Mouse (Mus musculus): ENCODE measurements at regions not wholly inside any gene's neighbourhood (a gene's known extent, or its start where the extent isn't known, plus 50 kb on each side); places are given as distances from the start of the nearest gene placed in this dataset.

DNA sequence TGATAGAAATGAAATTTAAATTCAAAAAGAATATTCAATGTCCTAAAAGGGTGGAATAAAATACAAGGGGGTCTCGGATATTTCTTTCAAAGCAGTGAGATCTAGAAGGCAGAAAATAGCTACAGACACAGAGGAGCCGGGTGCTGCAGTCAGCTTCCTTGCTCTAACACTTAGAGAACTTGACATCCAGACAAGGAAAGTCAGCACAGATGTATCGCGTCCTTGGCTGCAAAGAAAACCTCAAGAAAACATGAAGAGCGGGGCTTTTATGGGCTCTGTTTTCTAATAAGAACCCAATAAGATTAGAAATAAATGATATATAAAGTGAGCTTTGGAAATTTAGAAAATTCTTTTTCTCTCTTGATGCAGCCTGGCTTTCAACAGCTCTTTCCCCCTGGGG lies 53.1 kb upstream of the Glis3 start:
- H3K9ac ChIP-seq (ENCODE audit: low read length), result no peak overlapping the region
- no peaks in the 10 kb centered on the region for H3K9me3 ChIP-seq (ENCODE audit: control insufficient read depth, low read length)
- no peaks in the 10 kb centered on the region for H3K27me3 ChIP-seq (ENCODE audit: control insufficient read depth, insufficient read depth, low read length)
- no peak for ATAC-seq (ENCODE audit: insufficient read depth, low FRiP score, low TSS enrichment)
- WGBS, result 93% methylated on average over 5 of the region's 5 CpGs
- H3K36me3 ChIP-seq (ENCODE audit: control insufficient read depth, insufficient read depth, low read length), result no peaks in the 10 kb centered on the region
- H3K27ac ChIP-seq (ENCODE audit: low read depth, low read length), result no peak overlapping the region
- no peak overlapping the region for H3K4me3 ChIP-seq (ENCODE audit: low read depth, low read length)
- no peak overlapping the region for H3K4me2 ChIP-seq (ENCODE audit: low read depth)
- DNase-seq (ENCODE audit: low spot score), result no peak
- H3K4me1 ChIP-seq (ENCODE audit: control insufficient read depth, insufficient read depth, low read length), result no peaks in the 10 kb centered on the region

DNA sequence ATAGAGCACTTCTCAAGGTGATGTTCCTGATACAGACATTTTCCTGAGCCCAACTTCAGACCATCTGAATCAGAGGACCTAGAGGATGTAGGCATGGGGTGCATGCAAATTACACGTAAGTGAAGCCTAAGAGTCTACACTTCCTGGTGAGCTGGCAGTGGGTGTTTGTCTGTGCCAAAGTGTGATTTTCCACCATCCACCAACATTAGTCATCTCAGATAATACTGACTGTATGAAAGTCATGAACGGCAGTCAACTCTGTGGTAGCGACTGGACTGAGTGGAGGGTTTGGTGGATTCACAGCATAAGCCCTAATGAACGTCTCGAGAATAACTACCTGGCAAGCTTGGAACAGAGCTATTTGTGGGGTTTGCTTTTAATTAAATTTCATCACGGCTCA lies 53.9 kb upstream of the Glis3 start:
- H3K4me2 ChIP-seq (ENCODE audit: low read depth), result no peak overlapping the region
- WGBS, result 88% methylated on average over 6 of the region's 6 CpGs
- DNase-seq (ENCODE audit: low spot score) (no peak), ATAC-seq (ENCODE audit: insufficient read depth, low FRiP score, low TSS enrichment) (no peak)
- no peaks in the 10 kb centered on the region for H3K4me1 ChIP-seq (ENCODE audit: control insufficient read depth, insufficient read depth, low read length)
- H3K27me3 ChIP-seq (ENCODE audit: control insufficient read depth, insufficient read depth, low read length), result no peaks in the 10 kb centered on the region
- no peaks in the 10 kb centered on the region for H3K9me3 ChIP-seq (ENCODE audit: control insufficient read depth, low read length)
- H3K36me3 ChIP-seq (ENCODE audit: control insufficient read depth, insufficient read depth, low read length), result no peaks in the 10 kb centered on the region
- no peak overlapping the region for H3K4me3 ChIP-seq (ENCODE audit: low read depth, low read length)
- H3K27ac ChIP-seq (ENCODE audit: low read depth, low read length), result no peak overlapping the region
- no peak overlapping the region for H3K9ac ChIP-seq (ENCODE audit: low read length)

DNA sequence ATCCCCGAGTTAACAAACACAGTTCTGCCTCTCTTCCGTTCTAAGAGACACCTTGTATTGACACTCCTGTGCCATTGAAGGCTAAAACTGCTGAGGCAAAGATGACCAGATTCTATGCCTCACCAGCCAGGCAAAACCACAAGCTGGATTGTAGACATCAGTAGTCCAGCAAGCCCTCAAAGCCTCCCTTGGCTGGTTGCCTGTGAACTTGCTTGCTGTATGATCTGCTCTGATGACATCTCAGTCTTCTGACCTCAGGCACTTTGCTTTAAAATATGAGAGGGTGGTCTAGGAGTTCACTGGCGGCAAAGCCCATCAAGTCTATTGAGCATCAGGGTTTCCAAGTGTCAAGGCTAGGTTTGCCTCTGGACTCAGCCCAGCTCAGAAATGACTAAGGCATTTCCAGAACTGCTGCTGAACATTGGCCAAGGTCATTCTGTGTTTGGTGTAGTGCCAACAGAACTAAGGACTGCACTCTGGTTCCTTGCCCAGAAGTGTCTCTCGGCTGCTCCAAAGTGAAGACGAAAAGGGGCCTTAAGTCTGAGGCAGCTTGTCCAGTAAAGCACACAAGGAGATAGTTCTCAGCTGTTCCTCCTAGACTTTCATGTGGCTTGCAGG lies 63.4 kb upstream of the Glis3 start:
- no peak for DNase-seq (ENCODE audit: low spot score)
- H3K4me1 ChIP-seq (ENCODE audit: control insufficient read depth, insufficient read depth, low read length), result no peaks in the 10 kb centered on the region
- H3K4me3 ChIP-seq (ENCODE audit: low read depth, low read length), result no peak overlapping the region
- H3K9me3 ChIP-seq (ENCODE audit: control insufficient read depth, low read length), result no peaks in the 10 kb centered on the region
- ATAC-seq (ENCODE audit: insufficient read depth, low FRiP score, low TSS enrichment), result no peak
- H3K9ac ChIP-seq (ENCODE audit: low read length), result no peak overlapping the region
- WGBS, result 92% methylated on average over 5 of the region's 5 CpGs
- H3K4me2 ChIP-seq (ENCODE audit: low read depth), result no peak overlapping the region
- H3K36me3 ChIP-seq (ENCODE audit: control insufficient read depth, insufficient read depth, low read length), result no peaks in the 10 kb centered on the region
- H3K27me3 ChIP-seq (ENCODE audit: control insufficient read depth, insufficient read depth, low read length), result no peaks in the 10 kb centered on the region
- H3K27ac ChIP-seq (ENCODE audit: low read depth, low read length), result no peak overlapping the region

DNA sequence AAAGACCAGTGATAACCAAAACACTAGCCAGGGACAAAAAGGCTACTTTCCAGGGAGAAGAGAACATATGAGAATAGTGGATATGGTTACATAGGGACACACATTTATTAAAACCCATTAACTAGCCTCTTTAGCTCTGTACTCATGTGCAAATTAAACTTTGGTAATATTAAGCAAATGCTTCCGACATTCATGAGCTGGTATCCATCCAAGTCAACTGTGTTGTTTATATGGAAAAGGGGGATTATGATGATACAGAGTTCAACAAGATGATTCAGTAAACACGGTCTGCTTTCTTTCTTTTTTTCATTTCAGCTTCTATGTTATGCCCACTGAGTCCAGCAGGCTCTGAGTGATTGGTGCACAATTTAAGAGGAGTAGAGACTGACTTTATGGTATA lies 65.2 kb upstream of the Glis3 start:
- DNase-seq (ENCODE audit: low spot score), result no peak
- Histone ChIP-seq H3K36me3 (ENCODE audit: control insufficient read depth, insufficient read depth, low read length) (no peaks in the 10 kb centered on the region), H3K9ac (ENCODE audit: low read length) (no peak overlapping the region), H3K4me2 (ENCODE audit: low read depth) (no peak overlapping the region), H3K27me3 (ENCODE audit: control insufficient read depth, insufficient read depth, low read length) (no peaks in the 10 kb centered on the region), H3K4me3 (ENCODE audit: low read depth, low read length) (no peak overlapping the region), H3K27ac (ENCODE audit: low read depth, low read length) (no peak overlapping the region), H3K4me1 (ENCODE audit: control insufficient read depth, insufficient read depth, low read length) (no peaks in the 10 kb centered on the region), H3K9me3 (ENCODE audit: control insufficient read depth, low read length) (no peaks in the 10 kb centered on the region)
- WGBS, result 93% methylated on average over 2 of the region's 2 CpGs
- no peak for ATAC-seq (ENCODE audit: insufficient read depth, low FRiP score, low TSS enrichment)

DNA sequence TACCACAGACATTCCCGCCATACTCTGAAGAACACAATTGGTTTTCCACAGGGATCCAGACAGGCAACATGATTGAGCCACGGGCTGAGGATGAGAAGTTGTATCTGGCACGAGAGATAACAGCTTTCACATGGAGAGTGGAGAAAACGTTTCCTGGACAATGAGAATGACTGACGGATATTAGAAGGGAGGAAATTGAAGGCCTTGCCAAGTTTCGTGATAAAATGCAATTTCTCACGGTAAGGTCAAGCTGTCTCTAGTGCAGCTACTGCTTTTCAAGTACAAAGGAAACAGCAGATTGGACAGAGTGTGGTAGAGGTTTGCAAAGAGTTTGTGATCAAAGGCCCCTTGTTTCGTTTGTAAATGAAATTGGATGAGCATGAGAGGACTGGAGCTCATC lies 65.7 kb upstream of the Glis3 start:
- no peaks in the 10 kb centered on the region for H3K4me1 ChIP-seq (ENCODE audit: control insufficient read depth, insufficient read depth, low read length)
- H3K4me2 ChIP-seq (ENCODE audit: low read depth), result no peak overlapping the region
- H3K9me3 ChIP-seq (ENCODE audit: control insufficient read depth, low read length), result no peaks in the 10 kb centered on the region
- H3K27me3 ChIP-seq (ENCODE audit: control insufficient read depth, insufficient read depth, low read length), result no peaks in the 10 kb centered on the region
- H3K9ac ChIP-seq (ENCODE audit: low read length), result no peak overlapping the region
- H3K4me3 ChIP-seq (ENCODE audit: low read depth, low read length), result no peak overlapping the region
- H3K27ac ChIP-seq (ENCODE audit: low read depth, low read length), result no peak overlapping the region
- no peak for DNase-seq (ENCODE audit: low spot score)
- 78% methylated on average over 8 of the region's 8 CpGs for WGBS
- ATAC-seq (ENCODE audit: insufficient read depth, low FRiP score, low TSS enrichment), result no peak
- no peaks in the 10 kb centered on the region for H3K36me3 ChIP-seq (ENCODE audit: control insufficient read depth, insufficient read depth, low read length)

DNA sequence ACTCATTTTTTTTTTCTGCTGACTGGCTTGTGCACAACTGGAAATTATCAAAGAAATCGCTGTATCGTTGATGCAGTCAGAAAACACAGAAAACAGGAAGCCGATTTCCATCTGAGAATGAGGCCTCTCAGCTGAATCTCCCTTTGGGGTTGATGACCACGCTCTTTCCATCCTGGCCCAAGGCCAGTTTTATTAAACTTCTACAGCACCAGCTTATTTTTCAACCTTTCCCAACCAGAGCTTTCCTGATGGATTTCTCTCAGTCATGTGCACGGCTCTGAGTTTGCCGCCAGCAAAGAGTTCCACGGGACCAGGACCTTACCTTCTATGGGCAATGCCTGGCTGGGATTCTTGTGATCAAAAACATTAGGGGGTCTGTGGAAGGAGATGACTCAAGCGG lies 71.2 kb upstream of the Glis3 start:
- Histone ChIP-seq H3K9ac (ENCODE audit: low read length) (no peak overlapping the region), H3K4me1 (ENCODE audit: control insufficient read depth, insufficient read depth, low read length) (no peaks in the 10 kb centered on the region), H3K9me3 (ENCODE audit: control insufficient read depth, low read length) (no peaks in the 10 kb centered on the region), H3K36me3 (ENCODE audit: control insufficient read depth, insufficient read depth, low read length) (no peaks in the 10 kb centered on the region), H3K27ac (ENCODE audit: low read depth, low read length) (no peak overlapping the region), H3K27me3 (ENCODE audit: control insufficient read depth, insufficient read depth, low read length) (no peaks in the 10 kb centered on the region), H3K4me2 (ENCODE audit: low read depth) (no peak overlapping the region), H3K4me3 (ENCODE audit: low read depth, low read length) (no peak overlapping the region)
- no peak for ATAC-seq (ENCODE audit: insufficient read depth, low FRiP score, low TSS enrichment)
- DNase-seq (ENCODE audit: low spot score), result no peak
- WGBS, result 93% methylated on average over 8 of the region's 8 CpGs

DNA sequence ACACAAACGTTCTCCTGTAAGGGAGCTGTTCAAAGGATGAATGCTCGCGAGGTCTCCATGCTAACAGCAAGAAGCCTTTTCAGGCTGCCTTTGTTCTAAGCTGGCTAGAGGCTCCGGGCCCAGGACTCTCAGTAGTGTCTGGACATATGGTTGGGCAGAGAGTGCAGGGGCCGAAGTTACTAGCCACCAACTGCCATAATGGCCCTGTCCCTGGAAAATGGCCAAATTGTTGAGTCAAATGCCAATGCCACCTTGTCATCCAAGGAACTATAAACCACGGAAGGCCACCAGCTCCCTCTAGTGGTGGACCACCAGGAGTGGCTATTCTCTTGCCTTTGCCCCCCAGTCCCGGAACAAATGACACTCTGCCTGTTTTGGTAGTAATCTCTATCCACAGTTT lies 76.0 kb upstream of the Slc1a1 start:
- H3K4me1 ChIP-seq (ENCODE audit: control insufficient read depth, insufficient read depth, low read length), result no peaks in the 10 kb centered on the region
- H3K9ac ChIP-seq (ENCODE audit: low read length), result no peak overlapping the region
- no peak overlapping the region for H3K4me2 ChIP-seq (ENCODE audit: low read depth)
- ATAC-seq (ENCODE audit: insufficient read depth, low FRiP score, low TSS enrichment), result no peak
- peak; percentile 33 for DNase-seq (ENCODE audit: low spot score)
- WGBS, result 34% methylated on average over 7 of the region's 7 CpGs
- H3K27ac ChIP-seq (ENCODE audit: low read depth, low read length), result no peak overlapping the region
- no peak overlapping the region for H3K4me3 ChIP-seq (ENCODE audit: low read depth, low read length)
- no peaks in the 10 kb centered on the region for H3K36me3 ChIP-seq (ENCODE audit: control insufficient read depth, insufficient read depth, low read length)
- H3K9me3 ChIP-seq (ENCODE audit: control insufficient read depth, low read length), result no peaks in the 10 kb centered on the region
- H3K27me3 ChIP-seq (ENCODE audit: control insufficient read depth, insufficient read depth, low read length), result no peaks in the 10 kb centered on the region

DNA sequence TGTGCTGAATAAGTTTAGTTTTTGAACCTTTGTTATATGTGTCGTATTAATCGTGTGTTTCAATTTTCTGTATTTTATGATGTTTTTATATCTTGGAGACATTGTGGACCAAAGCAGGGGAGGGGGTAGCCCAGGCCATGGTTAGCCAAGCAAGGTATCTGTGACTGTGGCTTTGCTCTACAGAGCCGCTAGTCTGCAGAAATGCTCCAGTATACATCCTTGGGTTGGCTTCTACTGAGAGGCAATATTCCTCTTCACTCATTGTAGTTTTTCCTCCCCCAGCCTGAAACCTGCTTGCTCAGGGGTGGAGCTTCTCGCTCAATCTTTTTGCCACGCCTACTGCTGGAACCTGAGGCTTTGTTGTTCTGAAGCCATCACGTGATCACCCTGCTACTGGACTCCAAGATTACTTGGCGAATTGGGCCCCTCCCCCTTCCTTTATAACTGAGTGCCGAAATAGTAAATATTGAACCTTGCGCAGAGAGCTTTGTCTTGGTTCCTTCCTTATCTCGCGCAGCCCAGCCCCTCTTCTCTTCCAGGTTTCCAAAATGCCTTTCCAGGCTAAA lies 70.0 kb upstream of the Slc1a1 start:
- WGBS, result 79% methylated on average over 11 of the region's 11 CpGs
- no peak for DNase-seq (ENCODE audit: low spot score)
- no peak overlapping the region for H3K9ac ChIP-seq (ENCODE audit: low read length)
- H3K27me3 ChIP-seq (ENCODE audit: control insufficient read depth, insufficient read depth, low read length), result no peaks in the 10 kb centered on the region
- H3K9me3 ChIP-seq (ENCODE audit: control insufficient read depth, low read length), result no peaks in the 10 kb centered on the region
- H3K36me3 ChIP-seq (ENCODE audit: control insufficient read depth, insufficient read depth, low read length), result no peaks in the 10 kb centered on the region
- H3K4me1 ChIP-seq (ENCODE audit: control insufficient read depth, insufficient read depth, low read length), result no peaks in the 10 kb centered on the region
- H3K27ac ChIP-seq (ENCODE audit: low read depth, low read length), result no peak overlapping the region
- H3K4me2 ChIP-seq (ENCODE audit: low read depth), result no peak overlapping the region
- ATAC-seq (ENCODE audit: insufficient read depth, low FRiP score, low TSS enrichment), result no peak
- H3K4me3 ChIP-seq (ENCODE audit: low read depth, low read length), result no peak overlapping the region

DNA sequence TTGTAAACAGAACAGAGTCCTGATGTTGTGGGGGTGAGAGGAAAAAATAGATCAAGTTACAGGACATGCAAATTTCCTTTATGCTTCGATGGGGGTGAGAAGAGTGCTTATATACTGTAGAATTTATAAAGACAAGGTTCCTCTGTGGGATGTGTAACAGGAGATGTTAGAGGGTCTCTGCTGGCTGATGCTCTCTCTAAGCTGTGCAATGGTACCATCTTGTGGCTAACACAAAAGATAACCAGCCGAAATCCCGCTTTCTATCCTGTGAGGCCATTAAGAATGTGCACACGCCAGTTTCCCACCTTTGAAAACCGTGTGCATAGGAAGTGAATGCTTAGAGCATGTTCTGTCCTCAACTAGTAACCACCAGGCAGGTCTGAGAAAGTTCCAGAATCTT lies 66.6 kb upstream of the Slc1a1 start:
- DNase-seq (ENCODE audit: low spot score), result no peak
- H3K9ac ChIP-seq (ENCODE audit: low read length), result no peak overlapping the region
- 60% methylated on average over 5 of the region's 5 CpGs for WGBS
- no peaks in the 10 kb centered on the region for H3K9me3 ChIP-seq (ENCODE audit: control insufficient read depth, low read length)
- H3K4me2 ChIP-seq (ENCODE audit: low read depth), result no peak overlapping the region
- ATAC-seq (ENCODE audit: insufficient read depth, low FRiP score, low TSS enrichment), result no peak
- H3K27ac ChIP-seq (ENCODE audit: low read depth, low read length), result no peak overlapping the region
- no peak overlapping the region for H3K4me3 ChIP-seq (ENCODE audit: low read depth, low read length)
- H3K4me1 ChIP-seq (ENCODE audit: control insufficient read depth, insufficient read depth, low read length), result no peaks in the 10 kb centered on the region
- H3K27me3 ChIP-seq (ENCODE audit: control insufficient read depth, insufficient read depth, low read length), result no peaks in the 10 kb centered on the region
- H3K36me3 ChIP-seq (ENCODE audit: control insufficient read depth, insufficient read depth, low read length), result no peaks in the 10 kb centered on the region

Data from neural tube, embryonic 11.5 days (tissue).